Mouse (Mus musculus) CH12.LX (cell line): ENCODE results near the gene Fancc. TPM values are rescaled to one million over a fixed set of nuclear protein-coding genes. Genes with fewer than 3 reads are reported as not detected.

Experiments
- DNase-seq: peaks from one replicate; pipeline ENCODE4 v3.0.0-alpha.2; 2013; ENCODE audit errors: extremely low read depth
- H3K27ac ChIP-seq: 2 replicates; pipeline ENCODE4 v1.5.1; 2012; ENCODE audit warnings: low read depth, mild to moderate bottlenecking, control low read depth, moderate library complexity; ENCODE audit not compliant: insufficient read depth
- H3K27me3 ChIP-seq: replicated peaks from 2 replicates; pipeline ENCODE3; 2012; ENCODE audit warnings: inconsistent platforms
- H3K36me3 ChIP-seq, 2 experiments: replicated peaks in 1 of 2; 2 replicates each; pipeline versions ENCODE3 to v1.6.1; 2012; ENCODE audit warnings: inconsistent platforms in 1 of 2, low read length in 1 of 2, mild to moderate bottlenecking in 1 of 2, mixed read lengths in 1 of 2, moderate library complexity in 1 of 2; ENCODE audit not compliant: control insufficient read depth in 1 of 2, insufficient read depth in 1 of 2
- H3K4me1 ChIP-seq, 2 experiments: 2 replicates each; pipeline ENCODE4 v1.6.1; 2012; ENCODE audit warnings: inconsistent platforms in 1 of 2, moderate library complexity in 1 of 2; ENCODE audit not compliant: insufficient read depth in 2 of 2, control insufficient read depth in 1 of 2
- H3K4me2 ChIP-seq: 2 replicates; pipeline ENCODE4 v1.6.1; 2012; ENCODE audit warnings: low read depth, mild to moderate bottlenecking, control low read depth; ENCODE audit not compliant: poor library complexity, insufficient read depth, severe bottlenecking
- H3K4me3 ChIP-seq, 3 experiments: fragments of 150-350 bp in 1 of 3; sonication (generic) in 1 of 3; replicated peaks in 1 of 3; 2 replicates each; pipeline versions ENCODE3 to v1.5.1; 2011 to 2012; ENCODE audit warnings: low read depth in 2 of 3, low read length in 2 of 3, mild to moderate bottlenecking in 2 of 3, moderate library complexity in 2 of 3, control low read depth in 1 of 3, improper control_type of control experiment in 1 of 3, inconsistent platforms in 1 of 3, mixed read lengths in 1 of 3; ENCODE audit not compliant: poor library complexity in 1 of 3
- H3K79me2 ChIP-seq: replicated peaks from 2 replicates; pipeline ENCODE4 v1.6.1; 2012; ENCODE audit warnings: mild to moderate bottlenecking, moderate library complexity; ENCODE audit not compliant: control insufficient read depth, poor library complexity, insufficient read depth, severe bottlenecking; ENCODE audit errors: extremely low read depth
- H3K9ac ChIP-seq: 2 replicates; pipeline ENCODE4 v1.6.1; 2012; ENCODE audit warnings: low read depth, mild to moderate bottlenecking, control low read depth, moderate library complexity; ENCODE audit not compliant: insufficient read depth
- H3K9me3 ChIP-seq: replicated peaks from 2 replicates; pipeline ENCODE3; 2012; ENCODE audit warnings: low read length, inconsistent platforms, mixed read lengths
- CHD1 ChIP-seq: IDR thresholded peaks from 2 replicates; pipeline ENCODE4 v1.6.1; 2012; ENCODE audit warnings: low read depth, low read length, improper control_type of control experiment, inconsistent platforms
- EP300 ChIP-seq: IDR thresholded peaks from 2 replicates; pipeline ENCODE4 v1.6.1; 2011; ENCODE audit warnings: low read length, improper control_type of control experiment
- ETS1 ChIP-seq: conservative IDR thresholded peaks from 2 replicates; pipeline ENCODE4 v1.6.1; 2012; ENCODE audit warnings: low read depth, mild to moderate bottlenecking, inconsistent platforms, low read length, improper control_type of control experiment, moderate library complexity
- GABPA ChIP-seq: IDR thresholded peaks from 2 replicates; pipeline ENCODE4 v1.6.1; 2012; ENCODE audit warnings: low read depth, low read length, improper control_type of control experiment, inconsistent platforms; ENCODE audit not compliant: insufficient replicate concordance
- HCFC1 ChIP-seq: IDR thresholded peaks from 2 replicates; pipeline ENCODE4 v1.6.1; 2012; ENCODE audit warnings: low read depth, mild to moderate bottlenecking, inconsistent platforms, low read length, improper control_type of control experiment
- IRF4 ChIP-seq: IDR thresholded peaks from 2 replicates; pipeline ENCODE4 v1.6.1; 2014; ENCODE audit warnings: low read depth, mild to moderate bottlenecking, inconsistent platforms, low read length, improper control_type of control experiment
- JUN ChIP-seq: IDR thresholded peaks from 2 replicates; pipeline ENCODE4 v1.6.1; 2011; ENCODE audit warnings: low read depth, mild to moderate bottlenecking, low read length, improper control_type of control experiment, moderate library complexity; ENCODE audit not compliant: insufficient read depth
- MAX ChIP-seq: IDR thresholded peaks from 2 replicates; pipeline ENCODE4 v1.6.1; 2011; ENCODE audit warnings: low read length, improper control_type of control experiment
- MYC ChIP-seq: IDR thresholded peaks from 2 replicates; pipeline ENCODE4 v1.6.1; 2011; ENCODE audit warnings: low read depth, mild to moderate bottlenecking, improper control_type of control experiment, low read length
- NRF1 ChIP-seq: IDR thresholded peaks from 2 replicates; pipeline ENCODE4 v1.6.1; 2014; ENCODE audit warnings: low read depth, mild to moderate bottlenecking, inconsistent platforms, low read length, improper control_type of control experiment, moderate library complexity
- RAD21 ChIP-seq: IDR thresholded peaks from 2 replicates; pipeline ENCODE4 v1.6.1; 2011; ENCODE audit warnings: low read depth, mild to moderate bottlenecking, low read length, improper control_type of control experiment, moderate library complexity
- RCOR1 ChIP-seq: conservative IDR thresholded peaks from 2 replicates; pipeline ENCODE4 v1.6.1; 2012; ENCODE audit warnings: low read depth, mild to moderate bottlenecking, inconsistent platforms, low read length, improper control_type of control experiment
- SMC3 ChIP-seq: IDR thresholded peaks from 2 replicates; pipeline ENCODE4 v1.6.1; 2011; ENCODE audit warnings: low read depth, low read length, improper control_type of control experiment
- TCF12 ChIP-seq: IDR thresholded peaks from 2 replicates; pipeline ENCODE4 v1.6.1; 2014; ENCODE audit warnings: low read depth, mild to moderate bottlenecking, inconsistent platforms, low read length, improper control_type of control experiment
- UBTF ChIP-seq: IDR thresholded peaks from 2 replicates; pipeline ENCODE4 v1.6.1; 2012; ENCODE audit warnings: low read depth, mild to moderate bottlenecking, inconsistent platforms, low read length, improper control_type of control experiment, moderate library complexity
- USF2 ChIP-seq: conservative IDR thresholded peaks from 2 replicates; pipeline ENCODE4 v1.6.1; 2011; ENCODE audit warnings: low read depth, low read length, improper control_type of control experiment
- ZKSCAN1 ChIP-seq: IDR thresholded peaks from 2 replicates; pipeline ENCODE4 v1.6.1; 2012; ENCODE audit warnings: low read depth, inconsistent platforms, low read length, improper control_type of control experiment, borderline replicate concordance
- ZMIZ1 ChIP-seq: IDR thresholded peaks from 2 replicates; pipeline ENCODE4 v1.6.1; 2012; ENCODE audit warnings: low read depth, mild to moderate bottlenecking, inconsistent platforms, low read length, improper control_type of control experiment
- dilution Hi-C: fragments of 300-500 bp; cut with MboI; formaldehyde crosslinking; loops from 2 replicates; pipeline ENCODE4 v1.14.3; 2020; ENCODE audit warnings: low sequenced_read_pairs; ENCODE audit not compliant: extremely low pct_unique_long_range_greater_than_20kb, extremely low pct_ligation_motif_present
- in situ Hi-C: fragments of 300-500 bp; cut with MboI; formaldehyde crosslinking; loops from 3 replicates; pipeline ENCODE4 v1.14.3; 2019; ENCODE audit warnings: low sequenced_read_pairs, low pct_ligation_motif_present, low pct_unique_long_range_greater_than_20kb, mixed read lengths
- polyA plus RNA-seq: library from polyadenylated mRNA; unstranded; fragments of >175 nt; gene quantifications from 2 replicates; pipeline ENCODE4 v1.2.1, GENCODE M21; 2012; ENCODE audit warnings: low read depth; ENCODE audit not compliant: insufficient read length
- total RNA-seq, 2 experiments: library from RNA; depleted of rRNA; stranded (reverse); fragments of 300-350 nt in 1 of 2; fragments of >200 nt in 1 of 2; gene quantifications; 2 replicates each; pipeline ENCODE4 v1.2.3; 2012 to 2014

The Fancc gene
- total and polyA plus RNA-seq, 3 experiments: 8.2 to 12.4 (median 8.7) TPM

DNA sequence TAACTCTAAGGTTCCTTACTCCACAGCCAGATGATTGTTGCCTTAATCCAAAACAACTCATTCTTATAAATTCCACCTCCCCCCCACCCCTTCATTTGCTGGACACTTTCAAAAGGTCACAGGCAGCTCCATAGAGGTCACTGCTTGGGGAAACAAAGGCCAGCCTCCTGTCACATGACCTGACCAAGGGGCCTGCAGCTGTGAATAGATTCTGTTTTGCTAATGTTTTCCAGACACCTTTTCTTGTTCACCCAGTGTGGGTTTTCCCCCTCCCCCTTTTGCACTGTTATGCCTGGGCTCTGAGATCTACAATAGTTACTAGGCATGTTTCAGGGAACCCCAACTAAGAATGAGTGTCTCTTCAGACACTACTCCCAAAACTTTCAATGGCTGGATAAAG is 44.4 kb upstream of the Fancc start (continued):
- peak; percentile 40; the same call in 1 of the 2 replicates for TF ChIP-seq JUN
- peak; percentile 84 for TF ChIP-seq ETS1
- no peak for TF ChIP-seq UBTF
- TF ChIP-seq, all 38 proteins: peak for 14

DNA sequence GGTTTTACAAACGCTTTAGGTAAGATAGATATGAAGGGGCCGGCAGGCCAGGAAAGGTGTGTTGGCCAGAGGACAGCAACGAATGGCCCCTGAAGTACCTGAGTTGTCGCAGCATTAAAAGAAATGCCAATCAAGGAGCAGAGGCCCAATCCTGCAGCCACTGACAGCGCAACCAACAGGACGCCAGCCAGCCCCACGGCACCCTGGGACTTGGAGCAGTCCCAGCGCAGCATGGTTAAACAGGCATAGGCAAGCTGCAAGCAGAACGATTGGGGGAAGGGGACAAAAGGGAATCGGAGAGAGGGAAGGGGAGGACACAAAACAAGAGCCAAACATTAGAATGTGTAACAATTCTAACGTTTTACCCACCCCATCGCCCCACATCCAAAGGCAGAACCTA is 43.5 kb upstream of the Fancc start:
- Histone ChIP-seq H3K27ac (no peak overlapping the region; the same call in 1 of the 2 replicates), H3K27me3 (no peaks in the 10 kb centered on the region), H3K9me3 (no peaks in the 10 kb centered on the region), H3K4me1 (peaks cover 20 to 45% of the 10 kb centered on the region in 2 experiments), H3K79me2 (no peaks in the 10 kb centered on the region; the same call in 1 of the 2 replicates), H3K4me3 (no peak overlapping the region), H3K4me2 (no peak overlapping the region), H3K9ac (no peak overlapping the region), H3K36me3 (peaks cover 61 to 97% of the 10 kb centered on the region in 2 experiments)
- dilution Hi-C loops (no loop called here), in situ Hi-C loops (no loop called here)
- DNase-seq: no peak
- TF ChIP-seq TCF12 (no peak), UBTF (no peak), EP300 (no peak), RAD21 (no peak), ZMIZ1 (no peak), ETS1 (no peak), USF2 (no peak), GABPA (no peak), ZKSCAN1 (no peak), CHD1 (no peak), MAX (no peak), NRF1 (no peak), IRF4 (no peak), RCOR1 (no peak)

DNA sequence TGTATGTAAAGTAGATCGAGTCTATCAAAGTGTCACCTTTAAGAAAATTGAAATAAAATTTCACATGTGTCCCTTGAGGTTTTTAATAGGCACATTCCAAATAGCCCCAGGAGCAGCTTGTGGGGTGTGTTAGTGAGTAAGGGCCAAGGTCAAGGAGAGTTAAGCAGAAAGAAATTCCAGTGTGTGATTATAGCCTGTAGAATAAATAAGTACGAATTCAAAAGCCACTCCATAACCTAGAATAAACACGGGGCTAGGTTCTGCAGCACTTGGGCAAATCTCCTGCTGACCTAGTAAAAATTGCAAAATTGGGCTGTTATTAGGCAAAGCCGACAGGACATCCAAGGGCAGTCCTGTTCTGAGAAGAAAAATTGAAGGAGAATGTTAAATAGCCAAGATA is 37.9 kb upstream of the Fancc start:
- no peak for DNase-seq
- in situ Hi-C loops: no loop called here
- H3K4me3 ChIP-seq: no peak overlapping the region
- no peak overlapping the region for H3K27ac ChIP-seq
- no peaks in the 10 kb centered on the region for H3K79me2 ChIP-seq
- dilution Hi-C loops: no loop called here
- H3K36me3 ChIP-seq: peaks cover 78 to 98% of the 10 kb centered on the region in 2 experiments
- no peaks in the 10 kb centered on the region for H3K27me3 ChIP-seq
- H3K9me3 ChIP-seq: no peaks in the 10 kb centered on the region
- no peak overlapping the region for H3K4me2 ChIP-seq
- TF ChIP-seq NRF1 (no peak), ZKSCAN1 (no peak), UBTF (no peak), SMC3 (no peak), HCFC1 (no peak), MYC (no peak), ZMIZ1 (no peak)
- TF ChIP-seq, all 38 proteins: peak for 0
- Histone ChIP-seq H3K9ac (no peak overlapping the region), H3K4me1 (peaks cover 0 to 8% of the 10 kb centered on the region in 2 experiments; a peak in 2 of 4 replicates)
